Mouse (Mus musculus) forebrain, embryonic 11.5 days (tissue): Measurements from ENCODE around the gene Cnih2. TPM values are rescaled to one million over a fixed set of nuclear protein-coding genes. Genes with fewer than 3 reads are reported as not detected.
"Not testable (repeated sequence)": the region's sequence is repeated elsewhere in the genome, so short reads cannot be mapped to it uniquely, and the experiment has no call there.

ENCODE experiments used
- ATAC-seq: fragments of 200-750 bp; cut with Nextera tagmentation; replicated peaks from 2 replicates; pipeline ENCODE4 v1.8.0; 2017; ENCODE audit warnings: moderate TSS enrichment; ENCODE audit not compliant: low FRiP score
- DNase-seq: peaks from one replicate; pipeline ENCODE4 v3.0.0-alpha.2; 2017; ENCODE audit warnings: low spot score
- H3K27ac ChIP-seq: fragments of 300-500 bp; sonication (generic); 2 replicates; pipeline ENCODE4 v1.5.1; 2014; ENCODE audit warnings: low read depth, low read length
- H3K27me3 ChIP-seq: fragments of 300-500 bp; sonication (generic); 2 replicates; pipeline ENCODE4 v1.6.1; 2014; ENCODE audit warnings: mild to moderate bottlenecking, low read length, mixed read lengths; ENCODE audit not compliant: control insufficient read depth, insufficient read depth
- H3K36me3 ChIP-seq: fragments of 300-500 bp; sonication (generic); 2 replicates; pipeline ENCODE4 v1.6.1; 2014; ENCODE audit warnings: mild to moderate bottlenecking, low read length, moderate library complexity, mixed read lengths; ENCODE audit not compliant: control insufficient read depth, insufficient read depth
- H3K4me1 ChIP-seq: fragments of 300-500 bp; sonication (generic); replicated peaks from 2 replicates; pipeline ENCODE4 v1.6.1; 2014; ENCODE audit warnings: low read length, mixed read lengths; ENCODE audit not compliant: control insufficient read depth, insufficient read depth
- H3K4me2 ChIP-seq: fragments of 300-500 bp; sonication (generic); 2 replicates; pipeline ENCODE4 v1.6.1; 2014; ENCODE audit warnings: low read depth, mild to moderate bottlenecking, low read length, moderate library complexity, mixed read lengths; ENCODE audit not compliant: severe bottlenecking
- H3K4me3 ChIP-seq: fragments of 300-500 bp; sonication (generic); 2 replicates; pipeline ENCODE4 v1.5.1; 2014; ENCODE audit warnings: low read depth, low read length
- H3K9ac ChIP-seq: fragments of 300-500 bp; sonication (generic); 2 replicates; pipeline ENCODE4 v1.6.1; 2014; ENCODE audit warnings: low read length
- H3K9me3 ChIP-seq: fragments of 300-500 bp; sonication (generic); 2 replicates; pipeline ENCODE4 v1.6.1; 2016; ENCODE audit warnings: low read length, mixed read lengths; ENCODE audit not compliant: control insufficient read depth
- WGBS: fragments of 180-500 bp; shearing (Covaris S2); extraction: QIAGEN DNeasy Blood & Tissue Kit; methylation state at CpG from one replicate; pipeline ENCODE4 v1.1.7; 2014; 5-methylcytosine and 5-hydroxymethylcytosine counted together
- polyA plus RNA-seq: library from polyadenylated mRNA; unstranded; fragments of >200 nt; fragmentation: Nextera tagmentation; extraction: Ambion mirVana; gene quantifications from 2 replicates; pipeline ENCODE4 v1.2.1, GENCODE M21; 2014

Gene Cnih2
- polyA plus RNA-seq, 1 experiment from 2014 or later = 93.2 TPM

GRCm38 (mm10) chr19:5087884-5088728 lies 10.2 kb downstream of the Cnih2 start, which contains the start of gene Yif1a:
Gene Yif1a, plus strand, starts transcription at chr19:5088538.
- peak within 1 kb of the TSS; percentile 82 for H3K4me3 ChIP-seq
- WGBS = under 1% methylated on average over 58 of the region's 58 CpGs
- peak within 1 kb of the TSS; percentile 69 for H3K9ac ChIP-seq
- DNase-seq (peak; percentile 95), ATAC-seq (peak; percentile 90)
- H3K4me2 ChIP-seq = peak within 1 kb of the TSS; percentile 84
- no peaks in the 10 kb centered on the region for H3K36me3 ChIP-seq
- peaks cover 33% of the 10 kb centered on the region for H3K27me3 ChIP-seq
- H3K4me1 ChIP-seq = peaks cover 20% of the 10 kb centered on the region
- H3K27ac ChIP-seq = peak within 1 kb of the TSS; percentile 58; the same call in 1 of the 2 replicates
- H3K9me3 ChIP-seq = no peaks in the 10 kb centered on the region

DNA sequence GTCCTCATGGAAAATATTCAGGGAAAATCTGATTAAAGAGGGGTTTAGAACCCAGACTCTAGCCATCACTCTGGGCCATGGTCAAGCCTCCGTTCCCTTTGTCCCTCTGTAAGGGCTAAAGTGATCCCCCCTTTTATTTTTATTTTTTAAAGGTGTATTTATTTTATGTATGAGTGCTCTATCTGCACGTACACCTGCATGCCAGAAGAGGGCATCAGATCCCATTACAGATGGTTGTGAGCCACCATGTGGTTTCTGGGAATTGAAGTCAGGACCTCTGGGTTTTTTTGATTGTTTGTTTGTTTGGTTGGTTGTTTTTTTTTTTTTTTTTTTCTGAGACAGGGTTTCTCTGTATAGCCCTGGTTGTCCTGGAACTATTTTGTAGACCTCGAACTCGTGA lies 11.8 kb downstream of the Cnih2 start:
- not testable (repeated sequence) for H3K9me3 ChIP-seq, H3K4me2 ChIP-seq, ATAC-seq, H3K36me3 ChIP-seq, DNase-seq, H3K9ac ChIP-seq, H3K27ac ChIP-seq, H3K4me3 ChIP-seq
- peaks cover 47% of the 10 kb centered on the region for H3K27me3 ChIP-seq
- H3K4me1 ChIP-seq = peaks cover 18% of the 10 kb centered on the region
- WGBS = 54% methylated on average over 4 of the region's 4 CpGs

DNA sequence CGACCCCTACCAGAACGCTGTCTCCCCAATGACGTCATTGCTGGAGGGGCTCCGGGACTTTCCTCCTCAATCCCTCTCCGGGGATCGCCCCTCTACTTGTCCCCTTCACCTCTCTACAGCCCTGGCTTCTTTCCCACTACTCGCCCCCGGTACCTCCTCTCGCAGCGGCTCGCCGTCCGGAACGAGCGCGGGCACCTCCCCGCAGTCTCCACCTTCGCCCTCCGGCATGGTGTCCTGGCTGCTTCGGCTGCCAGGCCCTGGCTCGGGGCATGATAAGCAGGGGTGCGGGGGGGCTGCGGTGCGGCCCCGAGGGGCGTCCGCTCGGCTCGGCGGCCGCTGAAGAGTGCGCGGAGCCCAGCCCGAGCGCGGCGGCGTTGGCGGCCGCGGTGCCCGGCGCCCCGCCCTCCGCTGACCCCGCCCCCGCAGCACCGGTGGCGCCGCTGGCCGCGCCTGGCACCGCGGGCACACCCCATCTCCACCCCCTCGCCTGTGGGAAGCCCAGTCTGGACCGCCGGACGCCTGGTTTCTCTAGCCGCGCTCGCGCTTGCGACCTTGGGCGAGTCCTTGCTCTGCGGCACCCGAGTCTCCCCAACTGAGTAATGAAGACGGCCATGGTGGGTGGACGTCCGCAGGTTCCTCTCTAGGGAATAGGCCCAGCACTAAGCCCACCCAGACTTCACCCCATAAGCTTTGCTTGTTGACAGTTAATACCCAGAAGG lies 13.0 kb downstream of the Cnih2 start, which contains the start of gene Tmem151a:
Gene Tmem151a (minus strand): TSS at position 387 of the 719 bp plus-strand sequence.
- under 1% methylated on average over 69 of the region's 69 CpGs for WGBS
- no peaks in the 10 kb centered on the region for H3K9me3 ChIP-seq
- peak within 1 kb of the TSS; percentile 86 for H3K4me2 ChIP-seq
- no peak within 1 kb of the TSS for H3K27ac ChIP-seq
- H3K4me1 ChIP-seq = peaks cover 18% of the 10 kb centered on the region
- H3K27me3 ChIP-seq = peaks cover 49% of the 10 kb centered on the region
- ATAC-seq (no peak), DNase-seq (no peak)
- H3K36me3 ChIP-seq = no peaks in the 10 kb centered on the region
- H3K9ac ChIP-seq = peak within 1 kb of the TSS; percentile 29
- H3K4me3 ChIP-seq = peak within 1 kb of the TSS; percentile 38

DNA sequence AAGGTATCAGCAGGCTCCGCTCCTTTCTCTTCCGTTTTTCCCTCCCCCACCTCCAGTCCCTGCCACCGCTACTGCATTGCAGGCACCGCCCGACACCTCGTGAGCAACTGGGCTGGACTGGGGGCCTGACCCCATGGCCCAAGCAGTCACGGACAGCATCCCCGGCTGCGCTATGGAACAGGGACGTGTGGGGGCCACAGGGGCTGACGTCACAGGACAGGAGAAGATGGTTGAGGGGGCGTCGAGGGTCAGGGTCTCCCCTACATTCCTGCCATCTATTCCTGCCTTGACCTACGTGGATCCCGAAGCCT lies 13.5 kb downstream of the Cnih2 start:
- WGBS = 4% methylated on average over 15 of the region's 15 CpGs
- Histone ChIP-seq H3K4me2 (peak overlapping the region; percentile 86), H3K27ac (no peak overlapping the region), H3K9me3 (no peaks in the 10 kb centered on the region), H3K4me1 (peaks cover 18% of the 10 kb centered on the region), H3K4me3 (peak overlapping the region; percentile 38), H3K27me3 (peaks cover 49% of the 10 kb centered on the region), H3K36me3 (no peaks in the 10 kb centered on the region), H3K9ac (no peak overlapping the region)
- ATAC-seq = no peak
- no peak for DNase-seq

DNA sequence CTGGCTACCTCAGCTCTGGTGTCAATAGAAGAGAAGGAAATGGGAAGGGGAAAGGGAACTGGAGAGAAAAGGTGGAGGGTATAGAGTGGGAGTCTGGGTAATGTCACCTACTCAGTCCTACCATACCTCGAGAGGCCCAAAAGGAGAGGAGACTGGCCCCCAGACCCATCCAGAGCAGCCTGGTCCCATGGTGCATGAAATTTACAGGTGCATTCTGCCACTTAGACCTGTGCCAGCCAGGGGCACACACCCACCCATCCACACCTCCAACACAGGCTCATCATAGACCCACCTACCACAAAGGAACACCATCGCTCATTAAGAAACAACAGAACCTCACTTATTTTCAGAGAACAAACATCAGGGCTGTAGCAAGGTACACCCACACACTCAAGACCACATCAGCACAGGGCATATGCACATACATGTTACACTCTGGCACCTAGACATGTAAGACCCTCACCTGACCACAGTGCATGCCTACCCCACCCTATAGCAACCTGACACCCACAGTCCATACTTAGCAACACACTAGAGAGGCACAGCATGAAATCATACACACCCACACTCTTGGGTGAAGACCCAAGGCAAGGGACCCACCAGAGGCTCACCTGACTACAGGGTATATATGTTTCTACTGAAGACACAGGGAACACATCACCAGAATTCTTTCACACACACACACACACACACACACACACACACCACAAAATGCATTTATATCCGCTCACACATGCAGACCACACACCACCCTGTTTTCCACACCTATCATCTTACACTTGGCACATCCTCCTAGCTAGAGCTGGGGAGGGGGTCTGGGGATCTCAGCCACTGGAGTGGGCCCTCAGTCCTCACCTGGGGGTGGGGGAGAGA lies 14.1 kb downstream of the Cnih2 start:
- Histone ChIP-seq H3K27me3 (peaks cover 49% of the 10 kb centered on the region), H3K4me2 (no peak overlapping the region)
- no peak for DNase-seq

DNA sequence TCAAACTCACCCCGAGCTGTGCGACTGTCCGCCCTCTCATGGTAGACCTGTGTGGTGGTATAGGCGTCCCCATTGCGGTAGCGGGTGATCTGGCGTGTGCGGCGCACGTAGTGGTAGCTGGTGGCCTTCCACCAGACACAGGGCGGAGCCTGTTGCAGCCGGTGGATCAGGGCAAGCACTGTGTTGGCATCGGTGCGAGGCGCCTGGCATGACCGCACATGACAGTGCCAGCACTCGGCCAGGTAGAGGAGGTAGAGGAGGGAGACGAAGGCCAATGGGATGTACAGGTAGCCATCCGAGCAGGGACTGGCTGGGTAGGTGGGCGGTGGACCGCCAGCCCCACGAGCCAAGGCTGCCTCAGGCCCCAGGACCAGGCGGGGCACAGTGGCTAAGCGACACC lies 15.7 kb downstream of the Cnih2 start:
- peaks cover 49% of the 10 kb centered on the region for H3K27me3 ChIP-seq
- no peak overlapping the region for H3K4me2 ChIP-seq
- no peaks in the 10 kb centered on the region for H3K9me3 ChIP-seq
- H3K27ac ChIP-seq = no peak overlapping the region
- DNase-seq = no peak
- no peaks in the 10 kb centered on the region for H3K36me3 ChIP-seq
- H3K9ac ChIP-seq = no peak overlapping the region
- peaks cover 11% of the 10 kb centered on the region for H3K4me1 ChIP-seq
- no peak overlapping the region for H3K4me3 ChIP-seq
- ATAC-seq = no peak
- 72% methylated on average over 24 of the region's 24 CpGs for WGBS

More for the DNA sequence above, 14.1 kb downstream of the Cnih2 start:
- H3K36me3 ChIP-seq = no peaks in the 10 kb centered on the region
- no peak overlapping the region for H3K27ac ChIP-seq
- H3K4me3 ChIP-seq = no peak overlapping the region
- H3K9ac ChIP-seq = no peak overlapping the region
- H3K4me1 ChIP-seq = peaks cover 16% of the 10 kb centered on the region
- WGBS = 73% methylated on average over 3 of the region's 3 CpGs
- ATAC-seq = no peak
- H3K9me3 ChIP-seq = no peaks in the 10 kb centered on the region

GRCm38 (mm10) chr19:5082005-5082404 lies 16.3 kb downstream of the Cnih2 start:
- 71% methylated on average over 18 of the region's 18 CpGs for WGBS
- no peak for ATAC-seq
- Histone ChIP-seq H3K9ac (no peak overlapping the region), H3K27me3 (peaks cover 49% of the 10 kb centered on the region), H3K4me1 (peaks cover 7% of the 10 kb centered on the region; the same call in 1 of the 2 replicates), H3K27ac (no peak overlapping the region), H3K36me3 (no peaks in the 10 kb centered on the region), H3K4me2 (no peak overlapping the region), H3K4me3 (no peak overlapping the region), H3K9me3 (no peaks in the 10 kb centered on the region)
- no peak for DNase-seq

DNA sequence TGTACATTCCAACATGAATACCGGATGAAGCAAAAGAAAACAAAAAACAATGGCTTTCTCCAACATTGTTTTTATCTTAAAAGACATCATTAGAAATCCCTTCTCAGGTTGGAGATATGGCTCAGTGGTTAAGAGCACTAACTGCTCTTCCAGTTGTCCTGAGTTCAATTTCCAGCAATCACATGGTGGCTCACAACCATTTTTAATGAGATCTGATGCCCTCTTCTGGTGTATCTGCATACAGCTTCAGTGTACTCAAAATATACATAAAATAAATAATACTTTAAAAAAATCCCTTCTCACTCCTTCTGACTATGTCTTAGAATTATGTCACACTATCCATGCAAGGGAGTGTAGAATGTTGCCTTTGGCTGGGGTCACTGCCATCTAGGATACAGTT lies 19.0 kb downstream of the Cnih2 start:
- DNase-seq (no peak), ATAC-seq (no peak)
- H3K4me3 ChIP-seq = no peak overlapping the region
- no peaks in the 10 kb centered on the region for H3K9me3 ChIP-seq
- H3K9ac ChIP-seq = no peak overlapping the region
- WGBS = 95% methylated on average over 1 of the region's 1 CpGs
- peaks cover 28% of the 10 kb centered on the region for H3K27me3 ChIP-seq
- H3K36me3 ChIP-seq = no peaks in the 10 kb centered on the region
- no peaks in the 10 kb centered on the region for H3K4me1 ChIP-seq
- H3K27ac ChIP-seq = no peak overlapping the region
- H3K4me2 ChIP-seq = no peak overlapping the region
